Mouse (Mus musculus): Measurements from ENCODE around the gene Rims1.

DNA sequence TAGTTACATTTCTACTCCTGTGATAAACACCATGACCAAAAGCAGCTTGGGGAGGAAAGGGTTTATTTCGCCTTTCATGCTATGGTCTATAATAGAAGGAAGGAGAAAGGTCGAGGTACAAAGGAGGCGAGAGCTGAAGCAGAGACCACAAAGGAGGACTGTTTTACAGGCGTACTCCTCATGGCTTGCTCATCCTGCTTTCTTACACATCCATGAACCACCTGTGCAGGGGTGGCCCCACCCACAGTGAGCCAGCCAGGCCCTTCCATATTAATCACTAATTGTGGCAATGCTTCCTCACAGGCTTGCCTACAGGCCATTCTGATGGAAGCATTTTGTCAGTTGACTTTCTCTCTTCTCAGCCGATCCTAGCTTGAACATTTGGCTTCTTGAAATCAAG lies 8.7 kb downstream of the Rims1 start:
- TF ChIP-seq POLR2A (IDR thresholded peaks at IDR 0.05; ENCODE audit: insufficient read depth, low read depth, low read length): no peak
- TF ChIP-seq CTCF (IDR thresholded peaks at IDR 0.05; ENCODE audit: insufficient read depth, low read depth, low read length): no peak

Data from olfactory bulb, adult 2 months (tissue).